Mouse (Mus musculus) C2C12 (cell line): Measurements from ENCODE around the gene Gpr171.
"Not testable (repeated sequence)": the region's sequence is repeated elsewhere in the genome, so short reads cannot be mapped to it uniquely, and the experiment has no call there.

Experiments used
- CEBPB ChIP-seq: IDR thresholded peaks from one replicate; pipeline ENCODE4 v1.6.1; 2011; ENCODE audit warnings: low read depth, mild to moderate bottlenecking, control low read depth, moderate library complexity
- CTCF ChIP-seq: IDR thresholded peaks from one replicate; pipeline ENCODE4 v1.5.1; 2011; ENCODE audit not compliant: control insufficient read depth, insufficient read depth, insufficient read length
- MYOG ChIP-seq: IDR thresholded peaks from one replicate; pipeline ENCODE4 v1.6.1; 2011; ENCODE audit not compliant: control insufficient read depth, insufficient read length; ENCODE audit errors: extremely low read depth
- USF1 ChIP-seq: IDR thresholded peaks from one replicate; pipeline ENCODE4 v1.6.1; 2011; ENCODE audit warnings: low read depth, mild to moderate bottlenecking, control low read depth, moderate library complexity

DNA sequence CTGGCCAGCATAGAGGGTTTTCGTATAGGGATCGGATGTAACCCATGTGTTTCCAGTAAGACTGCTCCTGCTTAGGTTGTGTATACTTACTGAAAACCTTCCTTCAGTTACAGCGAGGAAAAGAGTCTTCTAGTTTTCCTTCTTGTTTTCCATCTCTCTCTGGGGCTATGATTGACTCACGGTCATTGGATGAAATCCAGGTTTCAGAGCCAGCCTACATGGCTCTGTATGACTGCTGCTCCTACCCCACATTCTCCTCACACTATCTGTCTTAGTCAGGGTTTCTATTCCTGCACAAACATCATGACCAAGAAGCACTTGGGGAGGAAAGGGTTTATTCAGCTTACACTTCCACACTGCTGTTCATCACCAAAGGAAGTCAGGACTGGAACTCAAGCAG lies 39.3 kb upstream of the Gpr171 start:
- not testable (repeated sequence) for TF ChIP-seq CTCF, CEBPB, USF1, MYOG
